Mouse (Mus musculus) limb, embryonic 12.5 days (tissue): Measurements from ENCODE around the gene Plxdc1. TPM values are rescaled to one million over a fixed set of nuclear protein-coding genes. Genes with fewer than 3 reads are reported as not detected.

Source experiments
- ATAC-seq: fragments of 200-750 bp; cut with Nextera tagmentation; 2 replicates; pipeline ENCODE4 v1.8.0; 2017; ENCODE audit warnings: low read depth, moderate TSS enrichment; ENCODE audit not compliant: insufficient number of reproducible peaks, insufficient read depth, low FRiP score, low TSS enrichment
- H3K27ac ChIP-seq: fragments of 300-500 bp; sonication (generic); 2 replicates; pipeline ENCODE4 v1.5.1; 2016; ENCODE audit warnings: mild to moderate bottlenecking, moderate library complexity
- H3K27me3 ChIP-seq: fragments of 300-500 bp; sonication (generic); 2 replicates; pipeline ENCODE4 v1.6.1; 2016; ENCODE audit warnings: mild to moderate bottlenecking, moderate library complexity
- H3K36me3 ChIP-seq: fragments of 300-500 bp; sonication (generic); 2 replicates; pipeline ENCODE4 v1.6.1; 2016; ENCODE audit warnings: mild to moderate bottlenecking, moderate library complexity
- H3K4me1 ChIP-seq: fragments of 300-500 bp; sonication (generic); replicated peaks from 2 replicates; pipeline ENCODE4 v1.6.1; 2016
- H3K4me2 ChIP-seq: fragments of 300-500 bp; sonication (generic); 2 replicates; pipeline ENCODE4 v1.6.1; 2016; ENCODE audit warnings: mild to moderate bottlenecking, moderate library complexity
- H3K4me3 ChIP-seq: fragments of 300-500 bp; sonication (generic); replicated peaks from 2 replicates; pipeline ENCODE4 v1.5.1; 2016; ENCODE audit warnings: mild to moderate bottlenecking
- H3K9ac ChIP-seq: fragments of 300-500 bp; sonication (generic); replicated peaks from 2 replicates; pipeline ENCODE4 v1.6.1; 2016; ENCODE audit warnings: mild to moderate bottlenecking, moderate library complexity
- H3K9me3 ChIP-seq: fragments of 300-500 bp; sonication (generic); 2 replicates; pipeline ENCODE4 v1.6.1; 2016; ENCODE audit warnings: mild to moderate bottlenecking, moderate library complexity
- WGBS: fragments of 180-500 bp; shearing (Covaris S2); methylation state at CpG from one replicate; pipeline ENCODE4 v1.1.7; 2016; 5-methylcytosine and 5-hydroxymethylcytosine counted together
- microRNA-seq: library from miRNA; unstranded; fragments of <30 nt; microRNA quantifications from one replicate; pipeline ENCODE4, GENCODE M21; 2017
- polyA plus RNA-seq: library from polyadenylated mRNA; unstranded; fragments of >200 nt; fragmentation: Nextera tagmentation; extraction: Ambion mirVana; gene quantifications from 2 replicates; pipeline ENCODE4 v1.2.1, GENCODE M21; 2016

Gene Plxdc1
- polyA plus RNA-seq, 1 experiment from 2014 or later: not detected

DNA sequence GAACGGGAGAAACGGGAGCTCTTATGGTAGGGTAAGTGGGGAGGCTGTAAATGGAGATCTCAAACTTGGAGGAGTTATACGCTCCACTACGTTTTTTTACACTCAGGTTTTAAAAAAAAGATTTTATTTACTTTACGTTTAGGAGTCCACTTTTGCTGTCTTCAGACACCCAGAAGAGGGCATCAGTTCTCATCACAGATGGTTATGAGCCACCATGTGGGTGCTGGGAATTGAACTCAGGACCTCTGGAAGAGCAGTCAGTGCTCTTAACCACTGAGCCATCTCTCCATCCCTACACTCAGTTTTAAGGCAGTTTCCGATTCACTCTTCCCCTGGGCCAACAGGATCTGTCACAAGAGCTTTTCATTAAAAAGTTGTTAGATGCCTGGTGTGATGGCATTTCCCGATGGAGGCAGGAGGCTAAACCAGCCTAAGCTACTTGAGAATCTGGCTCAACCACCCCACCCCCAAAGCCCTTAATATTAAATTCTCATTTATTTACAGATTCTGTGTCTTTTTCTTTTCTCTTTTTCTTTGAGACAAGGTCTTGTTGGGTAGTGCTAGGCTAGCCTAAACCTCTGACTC is 101.6 kb downstream of the Plxdc1 start:
- Histone ChIP-seq H3K27ac (peak overlapping the region; percentile 87), H3K36me3 (no peaks in the 10 kb centered on the region), H3K27me3 (no peaks in the 10 kb centered on the region), H3K4me1 (no peaks in the 10 kb centered on the region), H3K4me2 (peak overlapping the region; percentile 55), H3K9ac (no peak overlapping the region; the same call in 1 of the 2 replicates), H3K9me3 (no peaks in the 10 kb centered on the region; the same call in 1 of the 2 replicates), H3K4me3 (peak overlapping the region; percentile 49)
- ATAC-seq: 0 out of 2 replicates have a peak, but pooled peaks have one; percentile 1
- 24% methylated on average over 7 of the region's 7 CpGs for WGBS

DNA sequence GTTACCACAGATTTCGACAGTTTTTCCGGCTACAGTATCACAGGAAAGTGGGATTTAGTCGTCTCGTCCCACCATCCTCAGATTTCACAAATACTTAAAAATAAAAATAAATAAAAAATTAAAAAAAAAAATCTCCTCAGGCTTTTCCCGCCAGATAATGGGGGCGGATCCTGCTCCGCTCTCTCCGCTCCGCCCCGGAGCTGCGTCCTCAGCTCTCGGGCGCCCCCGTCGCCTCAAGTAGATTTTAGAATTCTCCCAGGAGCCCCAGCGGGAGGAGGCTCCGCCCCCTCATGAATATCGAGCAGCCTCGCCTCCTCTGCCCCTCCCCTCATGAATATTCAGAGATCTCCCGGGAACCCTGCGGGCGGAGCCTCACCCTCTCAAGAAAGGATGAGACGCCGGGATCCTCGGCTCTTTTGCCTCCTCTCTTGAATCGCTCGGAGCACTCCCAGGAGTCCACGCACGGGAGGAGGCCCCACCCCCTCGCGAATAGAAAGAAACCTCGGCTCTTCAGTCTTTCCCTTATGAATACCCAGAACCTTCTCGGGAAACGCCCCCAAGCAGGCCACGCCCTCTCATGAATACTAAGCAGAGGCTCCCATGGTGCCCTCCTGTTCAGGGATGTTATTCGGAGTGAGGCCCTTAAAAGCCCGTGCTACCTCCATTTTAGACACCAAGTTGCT is 102.2 kb downstream of the Plxdc1 start, which contains the start of gene Fbxo47:
Gene Fbxo47, minus strand, starts transcription at position 237 of the 683 bp plus-strand sequence.
- no peaks in the 10 kb centered on the region for H3K27me3 ChIP-seq
- H3K9me3 ChIP-seq: no peaks in the 10 kb centered on the region; the same call in 1 of the 2 replicates
- H3K9ac ChIP-seq: peak within 1 kb of the TSS; percentile 55
- H3K27ac ChIP-seq: peak within 1 kb of the TSS; percentile 87
- peak within 1 kb of the TSS; percentile 49 for H3K4me3 ChIP-seq
- ATAC-seq: peak; percentile 94
- no peaks in the 10 kb centered on the region for H3K4me1 ChIP-seq
- WGBS: under 1% methylated on average over 37 of the region's 37 CpGs
- H3K36me3 ChIP-seq: no peaks in the 10 kb centered on the region
- H3K4me2 ChIP-seq: peak within 1 kb of the TSS; percentile 55

DNA sequence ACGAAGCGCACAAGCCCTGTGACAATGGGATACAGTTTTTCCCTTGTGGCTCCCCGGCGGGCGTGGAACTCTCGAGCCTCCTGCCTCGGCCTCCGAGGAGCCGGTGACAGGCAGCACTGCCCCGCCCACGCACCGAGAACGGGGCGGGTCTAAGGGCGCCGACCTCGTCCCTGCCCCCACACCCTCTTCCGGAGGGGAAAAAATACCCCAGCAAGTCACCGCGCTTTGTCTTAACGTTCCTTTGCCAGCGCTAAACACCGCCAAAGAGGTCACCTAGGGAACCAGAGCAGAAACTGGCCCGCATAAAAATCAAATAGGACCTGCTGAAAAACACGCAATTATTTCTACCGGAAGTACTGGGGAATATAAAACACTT is 102.7 kb downstream of the Plxdc1 start:
- Histone ChIP-seq H3K27me3 (no peaks in the 10 kb centered on the region), H3K27ac (peak overlapping the region; percentile 87), H3K4me3 (peak overlapping the region; percentile 49), H3K36me3 (no peaks in the 10 kb centered on the region), H3K9ac (peak overlapping the region; percentile 55), H3K4me1 (no peaks in the 10 kb centered on the region), H3K4me2 (peak overlapping the region; percentile 55), H3K9me3 (no peaks in the 10 kb centered on the region; the same call in 1 of the 2 replicates)
- 8% methylated on average over 26 of the region's 26 CpGs for WGBS
- ATAC-seq: no peak

DNA sequence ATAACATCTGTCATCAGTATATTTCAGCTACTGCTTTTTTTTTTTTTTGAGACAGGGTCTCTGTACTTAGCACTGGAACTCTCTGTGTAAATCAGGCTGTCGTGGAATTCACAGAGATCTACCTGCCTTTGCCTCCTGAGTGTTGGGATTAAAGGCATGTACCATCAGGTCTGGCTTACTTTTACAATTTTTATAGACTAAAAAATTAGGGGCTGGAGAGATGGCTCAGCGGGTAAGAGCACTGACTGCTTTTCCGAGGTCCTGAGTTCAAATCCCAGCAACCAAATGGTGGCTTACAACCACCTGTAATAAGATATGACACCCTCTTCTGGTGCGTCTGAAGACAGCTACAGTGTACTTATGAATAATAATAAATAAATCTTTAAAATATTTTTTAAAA is 105.9 kb downstream of the Plxdc1 start:
- no peak overlapping the region for H3K4me3 ChIP-seq
- no peak for ATAC-seq

DNA sequence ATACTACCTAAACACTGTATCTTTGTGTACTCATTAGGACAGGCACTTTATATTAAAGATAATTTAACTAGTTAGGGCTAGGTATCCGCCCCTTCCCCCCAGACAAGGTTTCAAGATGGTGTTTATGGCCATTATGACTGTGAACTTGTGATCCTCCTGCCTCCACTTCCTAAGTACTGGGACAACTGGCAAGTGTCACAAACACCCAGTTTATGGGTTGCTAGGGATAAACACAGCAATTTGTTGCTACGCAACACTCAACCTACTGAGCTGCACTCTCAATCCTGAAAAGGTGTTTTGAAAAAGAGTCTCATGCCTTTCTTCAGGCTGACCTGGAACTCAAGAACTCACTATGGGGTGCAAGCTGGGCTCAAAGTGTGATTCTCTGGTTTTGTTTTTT is 108.9 kb downstream of the Plxdc1 start:
- Histone ChIP-seq H3K36me3 (no peaks in the 10 kb centered on the region), H3K4me2 (no peak overlapping the region), H3K4me3 (no peak overlapping the region), H3K9ac (no peak overlapping the region), H3K9me3 (no peaks in the 10 kb centered on the region), H3K27ac (no peak overlapping the region), H3K4me1 (0 out of 2 replicates have a peak, but pooled peaks cover 5% of the 10 kb centered on the region), H3K27me3 (no peaks in the 10 kb centered on the region)
- no peak for ATAC-seq
- WGBS: 27% methylated on average over 2 of the region's 2 CpGs

More for the DNA sequence above, 105.9 kb downstream of the Plxdc1 start:
- Histone ChIP-seq H3K36me3 (no peaks in the 10 kb centered on the region), H3K9me3 (no peaks in the 10 kb centered on the region; the same call in 1 of the 2 replicates), H3K4me2 (no peak overlapping the region), H3K9ac (no peak overlapping the region), H3K4me1 (0 out of 2 replicates have a peak, but pooled peaks cover 5% of the 10 kb centered on the region), H3K27ac (no peak overlapping the region), H3K27me3 (no peaks in the 10 kb centered on the region)
- WGBS: 86% methylated on average over 4 of the region's 4 CpGs

DNA sequence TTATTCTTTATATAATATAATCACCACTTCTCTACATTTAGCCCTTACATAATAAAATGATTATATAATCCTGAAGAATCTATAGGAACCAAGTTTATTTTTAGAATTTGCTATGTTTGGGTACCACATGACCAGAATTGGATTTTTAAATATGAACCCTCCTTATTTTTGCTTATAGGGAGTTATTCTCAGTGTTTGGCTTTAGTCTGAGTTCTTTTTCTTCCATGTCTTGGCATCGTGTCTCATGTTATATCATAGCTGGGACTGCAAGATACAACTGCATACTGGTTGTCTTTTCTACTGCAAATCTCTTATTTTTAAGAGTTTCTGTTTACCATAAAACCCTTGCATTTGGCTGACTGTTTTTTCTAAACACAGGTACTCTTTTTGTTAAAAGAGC is 111.8 kb downstream of the Plxdc1 start:
- Histone ChIP-seq H3K4me3 (no peak overlapping the region), H3K9me3 (no peaks in the 10 kb centered on the region), H3K27me3 (no peaks in the 10 kb centered on the region), H3K27ac (no peak overlapping the region), H3K4me1 (0 out of 2 replicates have a peak, but pooled peaks cover 5% of the 10 kb centered on the region), H3K36me3 (no peaks in the 10 kb centered on the region), H3K9ac (no peak overlapping the region), H3K4me2 (no peak overlapping the region)
- 88% methylated on average over 1 of the region's 1 CpGs for WGBS
- no peak for ATAC-seq

Small RNA genes lying within 50 kb of the gene (microRNA-seq; reads per million reads assigned to microRNA genes)
- gene Gm22461: not detected
- not detected for gene Gm27597

Other genes with a start within 250 kb of the Plxdc1 start
- 2.2 and 2.7 TPM in 2 replicates for gene Pip4k2b, start 241.7 kb downstream of the Plxdc1 start, polyA plus RNA-seq
- 24.6 and 25.6 TPM in 2 replicates for gene Cwc25, start 219.9 kb downstream of the Plxdc1 start, polyA plus RNA-seq
- gene 1700001P01Rik, start 210.5 kb downstream of the Plxdc1 start, polyA plus RNA-seq: 0.37 TPM in 1 of 2 replicates, not detected in the other
- 513 and 518 TPM in 2 replicates for gene Rpl23, start 204.0 kb downstream of the Plxdc1 start, polyA plus RNA-seq
- 110 and 120 TPM in 2 replicates for gene Lasp1, start 187.4 kb downstream of the Plxdc1 start, polyA plus RNA-seq
- 11.8 and 13.2 TPM in 2 replicates for gene B230217C12Rik, start 145.7 kb downstream of the Plxdc1 start, polyA plus RNA-seq
- 0.60 and 0.92 TPM in 2 replicates for gene Fbxo47, start 102.3 kb downstream of the Plxdc1 start, polyA plus RNA-seq
- gene Arl5c, start 9.7 kb upstream of the Plxdc1 start, polyA plus RNA-seq: 5.9 and 7.1 TPM in 2 replicates
- gene Cacnb1, start 36.6 kb upstream of the Plxdc1 start, polyA plus RNA-seq: 13.2 and 16.0 TPM in 2 replicates
- gene Rpl19, start 40.3 kb upstream of the Plxdc1 start, polyA plus RNA-seq: 1,014 and 1,051 TPM in 2 replicates
- gene Stac2, start 67.0 kb upstream of the Plxdc1 start, polyA plus RNA-seq: 0.31 and 0.68 TPM in 2 replicates
- gene Fbxl20, start 164.0 kb upstream of the Plxdc1 start, polyA plus RNA-seq: 24.3 and 25.9 TPM in 2 replicates
- gene Med1, start 206.8 kb upstream of the Plxdc1 start, polyA plus RNA-seq: 75.3 and 80.1 TPM in 2 replicates
- gene Cdk12, start 216.6 kb upstream of the Plxdc1 start, polyA plus RNA-seq: 15.1 and 17.0 TPM in 2 replicates